Mouse (Mus musculus) spleen, adult 2 months (tissue): ENCODE data around the gene Iqgap3.

ENCODE experiments used
- CTCF ChIP-seq: fragments of 200-500 bp; IDR thresholded peaks from 2 replicates; pipeline ENCODE4 v1.5.1; 2011; ENCODE audit warnings: mild to moderate bottlenecking, inconsistent platforms; ENCODE audit not compliant: insufficient read depth, insufficient read length, insufficient replicate concordance; ENCODE audit errors: extremely low read depth
- POLR2A ChIP-seq: fragments of 200-500 bp; IDR thresholded peaks from 2 replicates; pipeline ENCODE4 v1.6.1; 2011; ENCODE audit warnings: low read depth, low read length, inconsistent platforms

DNA sequence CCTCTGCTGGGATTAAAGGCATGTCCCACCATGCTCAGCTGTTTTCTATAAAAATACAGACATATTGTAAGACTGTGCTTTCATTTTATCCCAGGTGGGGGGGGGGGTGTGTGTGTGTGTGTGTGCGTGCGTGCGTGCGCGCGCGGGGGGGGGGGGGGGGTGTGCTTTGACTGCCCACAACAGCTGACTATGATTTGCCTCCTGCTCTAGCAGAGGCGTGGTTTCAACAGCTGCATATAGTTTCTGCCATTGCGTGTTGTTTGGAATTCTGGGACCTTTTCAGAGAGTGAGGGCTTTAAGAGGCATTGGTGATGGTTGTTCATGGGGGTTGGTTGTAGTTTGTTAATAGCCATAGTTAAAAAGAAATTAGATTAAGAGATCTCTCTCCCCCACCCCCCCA lies 3.7 kb downstream of the Iqgap3 start:
- TF ChIP-seq CTCF (no peak), POLR2A (no peak)
